Mouse (Mus musculus) liver, embryonic 11.5 days (tissue): ENCODE measurements around the gene Pole4. TPM values are rescaled to one million over a fixed set of nuclear protein-coding genes. Genes with fewer than 3 reads are reported as not detected.

Experiments
- ATAC-seq: fragments of 200-750 bp; cut with Nextera tagmentation; replicated peaks from 2 replicates; pipeline ENCODE4 v1.8.0; 2017; ENCODE audit warnings: moderate number of reproducible peaks, mild to moderate bottlenecking, moderate TSS enrichment, moderate library complexity; ENCODE audit not compliant: low FRiP score
- DNase-seq: peaks from one replicate; pipeline ENCODE4 v3.0.0-alpha.2; 2017; ENCODE audit warnings: low spot score
- H3K27ac ChIP-seq: fragments of 300-500 bp; sonication (generic); 2 replicates; pipeline ENCODE4 v1.5.1; 2014; ENCODE audit warnings: mild to moderate bottlenecking, low read depth, low read length, control low read depth
- H3K27me3 ChIP-seq: fragments of 300-500 bp; sonication (generic); replicated peaks from 2 replicates; pipeline ENCODE4 v1.6.1; 2014; ENCODE audit warnings: low read length, mixed read lengths; ENCODE audit not compliant: control insufficient read depth, insufficient read depth
- H3K36me3 ChIP-seq: fragments of 300-500 bp; sonication (generic); 2 replicates; pipeline ENCODE4 v1.6.1; 2014; ENCODE audit warnings: mild to moderate bottlenecking, low read length, moderate library complexity, mixed read lengths; ENCODE audit not compliant: control insufficient read depth, insufficient read depth
- H3K4me1 ChIP-seq: fragments of 300-500 bp; sonication (generic); replicated peaks from 2 replicates; pipeline ENCODE4 v1.6.1; 2014; ENCODE audit warnings: low read length, mixed read lengths; ENCODE audit not compliant: control insufficient read depth, insufficient read depth
- H3K4me2 ChIP-seq: fragments of 300-500 bp; sonication (generic); 2 replicates; pipeline ENCODE4 v1.6.1; 2014; ENCODE audit warnings: mild to moderate bottlenecking, control low read depth, moderate library complexity
- H3K4me3 ChIP-seq: fragments of 300-500 bp; sonication (generic); 2 replicates; pipeline ENCODE4 v1.5.1; 2014; ENCODE audit warnings: low read depth, low read length, control low read depth
- H3K9ac ChIP-seq: fragments of 300-500 bp; sonication (generic); 2 replicates; pipeline ENCODE4 v1.6.1; 2014; ENCODE audit warnings: low read depth, low read length, control low read depth
- H3K9me3 ChIP-seq: fragments of 300-500 bp; sonication (generic); 2 replicates; pipeline ENCODE4 v1.6.1; 2016; ENCODE audit warnings: low read length, inconsistent platforms, mixed read lengths; ENCODE audit not compliant: control insufficient read depth
- WGBS: fragments of 180-500 bp; shearing (Covaris S2); extraction: QIAGEN DNeasy Blood & Tissue Kit; methylation state at CpG from one replicate; pipeline ENCODE4 v1.1.7; 2014; 5-methylcytosine and 5-hydroxymethylcytosine counted together
- polyA plus RNA-seq: library from polyadenylated mRNA; unstranded; fragments of >200 nt; fragmentation: Nextera tagmentation; extraction: Ambion mirVana; gene quantifications from 2 replicates; pipeline ENCODE4 v1.2.1, GENCODE M21; 2014

The Pole4 gene
- polyA plus RNA-seq: 106 and 108 TPM in 2 replicates

DNA sequence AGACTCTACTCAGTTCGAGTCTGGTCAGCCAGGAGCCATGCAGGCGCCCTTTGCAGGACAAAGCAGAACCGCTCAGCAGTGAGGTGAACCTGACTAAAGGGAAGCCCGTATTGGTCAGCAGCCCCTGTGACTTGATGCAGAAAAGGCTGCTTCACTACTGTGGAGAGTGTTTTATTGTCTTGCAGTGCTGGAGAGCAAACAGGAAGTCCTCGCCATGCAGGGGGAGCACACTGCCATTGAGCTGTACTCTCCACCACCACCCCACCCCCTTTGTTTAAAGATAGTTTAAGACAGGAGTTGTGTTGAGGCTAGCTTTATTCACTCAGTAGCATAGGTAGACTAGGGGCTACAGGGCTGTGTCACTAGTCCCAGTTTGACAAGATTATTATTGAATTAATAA, at the start of gene Pole4:
Pole4 (minus strand) TSS at position 145 of the 400 bp plus-strand sequence.
- DNase-seq: no peak

DNA sequence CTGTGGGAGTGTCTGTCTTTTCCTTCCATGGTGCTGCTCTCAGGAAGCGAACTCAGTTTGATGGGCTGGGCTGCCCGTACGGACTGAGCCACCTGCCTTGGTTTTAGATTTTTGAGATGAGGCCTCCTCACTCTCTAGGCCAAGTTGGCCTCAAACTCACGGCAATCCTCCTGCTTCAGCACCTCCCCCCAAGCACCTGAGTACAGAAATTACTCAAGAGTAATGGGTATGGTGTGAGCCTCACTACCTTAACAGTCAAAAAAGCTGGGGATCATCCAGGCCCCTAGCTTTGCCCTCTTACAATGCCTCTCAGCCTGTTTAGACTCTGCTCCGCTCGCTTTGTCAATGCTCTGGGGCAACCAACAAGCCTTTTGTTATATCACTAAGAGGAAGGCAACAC, 49.6 kb upstream of the Pole4 start:
- no peaks in the 10 kb centered on the region for H3K27me3 ChIP-seq
- H3K27ac ChIP-seq: no peak overlapping the region
- H3K4me3 ChIP-seq: no peak overlapping the region
- no peak overlapping the region for H3K9ac ChIP-seq
- H3K4me2 ChIP-seq: no peak overlapping the region
- H3K36me3 ChIP-seq: peaks cover 11% of the 10 kb centered on the region
- H3K4me1 ChIP-seq: peaks cover 21% of the 10 kb centered on the region
- DNase-seq (no peak), ATAC-seq (no peak)
- H3K9me3 ChIP-seq: no peaks in the 10 kb centered on the region
- 84% methylated on average over 6 of the region's 6 CpGs for WGBS

More for the DNA sequence above, at the start of gene Pole4:
- 76% methylated on average over 5 of the region's 5 CpGs for WGBS
- no peak for ATAC-seq
- Histone ChIP-seq H3K27ac (no peak within 1 kb of the TSS), H3K9ac (no peak within 1 kb of the TSS), H3K36me3 (no peaks in the 10 kb centered on the region), H3K9me3 (no peaks in the 10 kb centered on the region), H3K4me3 (no peak within 1 kb of the TSS), H3K27me3 (no peaks in the 10 kb centered on the region), H3K4me1 (no peaks in the 10 kb centered on the region), H3K4me2 (no peak within 1 kb of the TSS)

DNA sequence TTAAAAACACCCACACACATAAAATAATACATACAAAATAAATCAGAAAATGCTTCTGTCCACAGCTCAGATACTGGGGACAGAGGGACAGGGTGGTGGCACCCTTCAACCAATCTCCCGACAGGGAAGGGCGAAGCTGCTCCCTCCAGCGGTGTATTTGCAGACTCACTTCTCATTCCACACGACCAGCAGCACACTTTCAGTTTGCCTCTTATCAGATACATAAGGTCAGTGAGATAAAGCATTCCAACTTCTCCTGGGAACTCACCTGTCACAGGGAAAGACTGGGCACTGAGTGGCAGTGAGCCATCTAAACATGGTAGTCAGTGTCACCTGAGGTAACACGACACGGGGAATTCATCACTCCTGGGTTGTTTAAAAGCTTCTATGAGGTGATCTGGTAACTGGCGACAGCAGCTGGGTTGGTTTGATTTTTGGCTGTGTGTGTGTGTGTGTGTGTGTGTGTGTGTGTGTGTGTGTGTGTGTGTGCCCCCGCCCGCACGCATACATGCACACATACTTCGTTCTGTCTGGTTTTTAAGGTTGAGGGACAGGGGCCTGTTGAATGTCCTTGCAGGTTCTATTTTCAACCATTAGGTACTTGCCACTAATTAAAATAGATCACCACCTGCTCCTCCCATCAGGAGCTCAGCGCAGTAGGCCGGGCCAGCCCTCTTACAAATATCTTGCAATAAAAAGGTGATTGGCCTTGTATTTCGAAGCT, 48.6 kb upstream of the Pole4 start:
- H3K4me3 ChIP-seq: no peak overlapping the region
- no peak for ATAC-seq

DNA sequence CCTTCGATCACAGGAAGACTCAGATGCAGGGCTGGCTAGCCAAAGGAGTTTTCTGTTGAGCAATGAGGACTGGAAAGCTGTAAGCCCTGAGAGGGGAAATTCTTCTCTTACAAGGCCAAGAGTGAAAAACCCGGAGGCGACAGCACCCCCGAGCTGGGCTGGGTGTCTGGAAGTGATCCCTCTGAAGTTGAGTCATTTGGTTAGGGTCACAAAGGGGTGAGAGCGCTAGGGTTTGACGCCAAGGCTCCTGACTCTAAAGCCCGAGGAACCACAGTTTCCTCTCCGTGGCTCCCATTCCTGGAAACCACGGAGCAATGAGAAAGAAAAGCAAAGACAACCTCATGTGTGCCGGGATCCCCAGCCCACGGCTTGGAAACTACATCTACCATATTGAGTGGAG, 47.9 kb upstream of the Pole4 start:
- no peaks in the 10 kb centered on the region for H3K9me3 ChIP-seq
- WGBS: 64% methylated on average over 11 of the region's 11 CpGs
- H3K9ac ChIP-seq: no peak overlapping the region
- DNase-seq (no peak), ATAC-seq (no peak)
- H3K36me3 ChIP-seq: peaks cover 12% of the 10 kb centered on the region
- peaks cover 18% of the 10 kb centered on the region for H3K4me1 ChIP-seq
- H3K27ac ChIP-seq: no peak overlapping the region
- H3K4me3 ChIP-seq: no peak overlapping the region
- no peaks in the 10 kb centered on the region for H3K27me3 ChIP-seq
- H3K4me2 ChIP-seq: no peak overlapping the region

More for the DNA sequence above, 48.6 kb upstream of the Pole4 start:
- peaks cover 10% of the 10 kb centered on the region for H3K36me3 ChIP-seq
- H3K9ac ChIP-seq: no peak overlapping the region
- no peak for DNase-seq
- no peaks in the 10 kb centered on the region for H3K27me3 ChIP-seq
- no peak overlapping the region for H3K4me2 ChIP-seq
- peaks cover 18% of the 10 kb centered on the region for H3K4me1 ChIP-seq
- H3K27ac ChIP-seq: no peak overlapping the region
- no peaks in the 10 kb centered on the region for H3K9me3 ChIP-seq
- WGBS: 77% methylated on average over 14 of the region's 14 CpGs

DNA sequence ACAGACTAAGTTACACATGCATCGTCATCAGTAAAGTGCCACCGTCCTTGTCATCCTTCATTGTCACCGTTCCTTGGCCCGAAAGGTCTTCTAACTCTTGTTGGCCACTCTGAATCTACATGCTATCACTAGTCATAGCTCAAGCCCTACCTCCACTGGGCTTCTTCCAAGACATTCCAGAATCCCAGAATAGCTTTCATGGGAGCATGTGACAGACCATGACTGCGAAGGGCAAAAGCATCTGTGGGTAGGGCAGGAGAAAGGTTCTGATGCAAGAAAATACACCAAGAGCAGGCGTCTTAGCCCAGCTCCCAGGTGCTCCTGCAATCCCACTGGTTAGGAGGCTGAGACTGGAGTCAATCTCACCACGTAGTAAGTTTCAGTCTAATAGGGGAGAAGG, 46.6 kb upstream of the Pole4 start:
- H3K4me2 ChIP-seq: no peak overlapping the region
- H3K4me1 ChIP-seq: peaks cover 9% of the 10 kb centered on the region; the same call in 1 of the 2 replicates
- 91% methylated on average over 7 of the region's 7 CpGs for WGBS
- no peak overlapping the region for H3K27ac ChIP-seq
- peaks cover 15% of the 10 kb centered on the region for H3K36me3 ChIP-seq
- no peaks in the 10 kb centered on the region for H3K9me3 ChIP-seq
- ATAC-seq (no peak), DNase-seq (no peak)
- H3K27me3 ChIP-seq: no peaks in the 10 kb centered on the region
- no peak overlapping the region for H3K9ac ChIP-seq
- no peak overlapping the region for H3K4me3 ChIP-seq

DNA sequence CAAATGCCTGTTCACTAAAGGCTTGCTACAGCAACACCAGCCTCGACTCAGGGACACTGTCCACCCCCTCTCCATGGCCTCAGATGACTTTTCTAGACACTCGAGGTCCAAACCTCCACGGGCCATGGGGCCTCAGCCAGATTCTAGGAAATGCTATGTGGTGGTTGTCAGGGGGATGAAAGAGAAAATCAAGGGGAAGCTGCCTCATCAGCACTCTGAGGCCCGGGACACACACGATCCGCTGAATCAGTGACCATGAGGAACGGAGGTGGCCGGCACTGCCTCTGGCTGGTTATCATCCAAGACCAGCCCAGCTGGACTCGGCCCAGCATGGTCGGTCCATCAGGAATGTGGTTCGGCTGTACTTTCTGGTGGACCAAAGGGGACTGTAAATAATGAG, 45.9 kb upstream of the Pole4 start:
- H3K9ac ChIP-seq: no peak overlapping the region
- no peak for ATAC-seq
- H3K4me2 ChIP-seq: no peak overlapping the region
- no peak for DNase-seq
- no peaks in the 10 kb centered on the region for H3K27me3 ChIP-seq
- WGBS: 85% methylated on average over 11 of the region's 11 CpGs
- H3K9me3 ChIP-seq: no peaks in the 10 kb centered on the region
- H3K4me3 ChIP-seq: no peak overlapping the region
- H3K27ac ChIP-seq: no peak overlapping the region
- H3K36me3 ChIP-seq: peaks cover 17% of the 10 kb centered on the region
- 0 out of 2 replicates have a peak, but pooled peaks cover 2% of the 10 kb centered on the region for H3K4me1 ChIP-seq

DNA sequence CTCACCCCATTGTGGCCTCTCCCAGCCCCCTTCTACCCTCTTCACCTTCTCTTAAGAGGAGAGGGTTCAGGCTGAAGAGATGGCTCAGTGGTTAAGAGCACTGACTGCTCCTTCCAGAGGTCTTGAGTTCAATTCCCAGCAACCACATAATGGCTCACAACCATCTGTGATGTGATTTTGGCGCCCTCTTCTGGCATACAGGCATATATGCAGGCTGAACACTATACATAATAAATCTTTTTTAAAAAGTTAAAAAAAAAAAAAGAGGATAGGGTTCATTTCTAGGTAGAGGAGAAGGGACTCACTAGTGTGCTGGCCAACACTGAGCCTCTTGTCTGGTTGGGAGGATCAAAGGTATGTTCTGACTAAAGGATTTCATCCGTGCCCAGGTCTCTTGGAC, 44.9 kb upstream of the Pole4 start:
- H3K9me3 ChIP-seq: no peaks in the 10 kb centered on the region
- H3K9ac ChIP-seq: no peak overlapping the region
- no peak overlapping the region for H3K4me2 ChIP-seq
- no peak for ATAC-seq
- no peak for DNase-seq
- H3K36me3 ChIP-seq: peaks cover 17% of the 10 kb centered on the region
- no peak overlapping the region for H3K27ac ChIP-seq
- 0 out of 2 replicates have a peak, but pooled peaks cover 2% of the 10 kb centered on the region for H3K4me1 ChIP-seq
- WGBS: 49% methylated on average over 2 of the region's 2 CpGs
- H3K4me3 ChIP-seq: no peak overlapping the region
- no peaks in the 10 kb centered on the region for H3K27me3 ChIP-seq

DNA sequence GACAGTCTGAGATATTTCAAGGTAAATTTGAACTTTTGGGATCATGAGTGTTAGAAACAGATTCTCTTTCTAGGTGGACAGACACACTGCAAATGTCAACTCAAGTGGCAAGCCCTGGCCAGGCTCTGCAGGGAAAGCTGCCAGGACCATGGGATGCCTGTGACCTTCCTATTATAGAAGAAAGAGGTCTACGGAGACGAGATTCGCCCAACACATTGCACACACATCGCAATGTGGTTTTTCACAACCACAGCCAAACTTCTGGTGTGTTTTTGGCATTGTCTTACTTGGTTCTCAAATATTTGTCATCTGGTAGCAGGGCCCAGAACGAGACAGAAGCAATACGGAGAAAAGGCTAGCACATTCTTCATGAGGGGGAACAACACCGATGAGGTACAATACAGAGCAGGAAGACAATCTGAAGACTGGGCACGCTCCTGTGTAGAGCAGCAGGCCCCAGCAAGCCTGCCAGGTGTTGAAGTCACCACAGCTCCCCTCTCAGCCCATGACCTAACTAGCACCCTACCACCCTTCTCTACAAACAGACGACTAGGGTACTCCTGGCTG, 43.0 kb upstream of the Pole4 start:
- no peaks in the 10 kb centered on the region for H3K27me3 ChIP-seq
- H3K4me2 ChIP-seq: no peak overlapping the region
- ATAC-seq (no peak), DNase-seq (no peak)
- no peaks in the 10 kb centered on the region for H3K9me3 ChIP-seq
- 90% methylated on average over 9 of the region's 9 CpGs for WGBS
- no peak overlapping the region for H3K4me3 ChIP-seq
- peaks cover 25% of the 10 kb centered on the region for H3K36me3 ChIP-seq
- no peak overlapping the region for H3K9ac ChIP-seq
- no peak overlapping the region for H3K27ac ChIP-seq
- H3K4me1 ChIP-seq: no peaks in the 10 kb centered on the region

DNA sequence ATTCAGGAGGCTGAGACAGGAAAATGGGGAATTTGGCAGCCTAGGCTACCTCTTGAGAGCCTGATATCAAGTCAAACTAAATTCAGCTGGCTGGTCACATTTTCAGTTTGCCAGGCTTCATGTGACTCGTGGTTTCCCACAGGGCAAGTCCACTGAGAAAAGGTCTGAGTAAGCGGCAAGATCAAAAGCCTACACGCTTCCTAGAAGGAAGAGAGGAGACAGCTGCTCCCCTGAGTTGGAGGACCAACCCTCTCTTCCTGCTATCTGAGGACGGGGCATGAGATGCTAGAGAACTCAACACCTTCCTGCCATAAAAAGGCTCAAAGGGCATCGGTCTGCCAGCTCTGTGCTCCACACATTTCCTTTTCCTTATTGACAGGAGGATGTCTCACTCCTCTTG, 41.9 kb upstream of the Pole4 start:
- H3K27ac ChIP-seq: no peak overlapping the region
- peaks cover 25% of the 10 kb centered on the region for H3K36me3 ChIP-seq
- no peaks in the 10 kb centered on the region for H3K4me1 ChIP-seq
- H3K4me2 ChIP-seq: no peak overlapping the region
- WGBS: 60% methylated on average over 5 of the region's 5 CpGs
- DNase-seq (no peak), ATAC-seq (no peak)
- H3K9me3 ChIP-seq: no peaks in the 10 kb centered on the region
- no peak overlapping the region for H3K4me3 ChIP-seq
- H3K27me3 ChIP-seq: no peaks in the 10 kb centered on the region
- no peak overlapping the region for H3K9ac ChIP-seq
